Mouse (Mus musculus): ENCODE data around the gene Preb. TPM values are rescaled to one million over a fixed set of nuclear protein-coding genes. Genes with fewer than 3 reads are reported as not detected.

Preb gene
- total RNA-seq, 1 experiment = 94.2 TPM

- Histone ChIP-seq H3K36me3 (ENCODE audit: control insufficient read depth, insufficient read depth, low read length, poor library complexity, severe bottlenecking) (no peaks in the 10 kb centered on the region), H3K9me3 (ENCODE audit: control insufficient read depth, insufficient read depth, low read depth, low read length) (no peaks in the 10 kb centered on the region), H3K9ac (ENCODE audit: insufficient read depth, low read depth, low read length, poor library complexity, severe bottlenecking) (no peak within 1 kb of the TSS), H3K27ac (ENCODE audit: insufficient read depth, low read depth, low read length, poor library complexity, severe bottlenecking) (no peak within 1 kb of the TSS), H3K4me1 (ENCODE audit: control insufficient read depth in 2 of 2, insufficient read depth in 2 of 2, low read length in 2 of 2, poor library complexity in 1 of 2) (no peaks in the 10 kb centered on the region), H3K4me3 (ENCODE audit: insufficient read depth in 1 of 2, low read depth in 1 of 2, low read length in 2 of 2, poor library complexity in 1 of 2, severe bottlenecking in 1 of 2) (no peak within 1 kb of the TSS)
- TF ChIP-seq ZNF384 (IDR thresholded peaks at IDR 0.05; ENCODE audit: low read depth, low read length) (no peak), MAFK (IDR thresholded peaks at IDR 0.05; ENCODE audit: insufficient read depth, low read depth, low read length) (no peak), HCFC1 (IDR thresholded peaks at IDR 0.05; ENCODE audit: borderline replicate concordance, insufficient read depth, low read length) (no peak), CHD2 (IDR thresholded peaks at IDR 0.05; ENCODE audit: low read depth, low read length) (no peak), ZC3H11A (IDR thresholded peaks at IDR 0.05; ENCODE audit: borderline replicate concordance, low read depth, low read length) (no peak)
- in situ Hi-C loops (cut with MboI; ENCODE audit: low sequenced_read_pairs in 2 of 2, unreplicated experiment in 2 of 2) = no loop called here
- no peak for DNase-seq (ENCODE audit: low read depth, low spot score)
These were observed 8.3 kb upstream of the Preb start, which contains the start of gene Tcf23 for GRCm38 (mm10) chr5:30968416-30968815. Gene Tcf23, plus strand, starts transcription at chr5:30968662.

DNA sequence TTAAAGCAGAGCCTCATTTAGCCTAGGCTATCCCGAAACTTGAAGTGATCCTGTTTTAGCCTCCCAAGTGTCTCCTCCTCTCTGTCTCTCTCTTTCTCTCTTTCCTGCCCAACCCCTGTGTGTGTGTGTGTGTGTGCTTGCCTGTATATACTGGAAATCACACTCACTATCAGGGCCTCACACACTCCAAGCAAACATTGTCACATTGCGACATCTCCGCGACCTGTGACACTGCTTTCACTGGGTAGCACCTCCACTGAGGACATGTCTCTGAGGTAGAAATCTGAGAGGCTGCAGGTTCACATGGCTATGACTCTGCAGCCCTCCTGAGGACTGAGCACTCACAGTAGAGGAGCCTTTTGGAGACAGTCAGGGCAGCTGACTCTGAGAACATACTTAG, 6.0 kb upstream of the Preb start:
- H3K9ac ChIP-seq (ENCODE audit: insufficient read depth, low read depth, low read length, poor library complexity, severe bottlenecking) = no peak overlapping the region
- no peaks in the 10 kb centered on the region for H3K4me1 ChIP-seq (ENCODE audit: control insufficient read depth in 2 of 2, insufficient read depth in 2 of 2, low read length in 2 of 2, poor library complexity in 1 of 2)
- TF ChIP-seq HCFC1 (IDR thresholded peaks at IDR 0.05; ENCODE audit: borderline replicate concordance, insufficient read depth, low read length) = no peak
- TF ChIP-seq ZC3H11A (IDR thresholded peaks at IDR 0.05; ENCODE audit: borderline replicate concordance, low read depth, low read length) = no peak
- no peak for TF ChIP-seq CHD2 (IDR thresholded peaks at IDR 0.05; ENCODE audit: low read depth, low read length)
- no peak for TF ChIP-seq ZNF384 (IDR thresholded peaks at IDR 0.05; ENCODE audit: low read depth, low read length)
- TF ChIP-seq MAFK (IDR thresholded peaks at IDR 0.05; ENCODE audit: insufficient read depth, low read depth, low read length) = no peak
- H3K27ac ChIP-seq (ENCODE audit: insufficient read depth, low read depth, low read length, poor library complexity, severe bottlenecking) = no peak overlapping the region
- H3K9me3 ChIP-seq (ENCODE audit: control insufficient read depth, insufficient read depth, low read depth, low read length) = no peaks in the 10 kb centered on the region
- no peaks in the 10 kb centered on the region for H3K36me3 ChIP-seq (ENCODE audit: control insufficient read depth, insufficient read depth, low read length, poor library complexity, severe bottlenecking)
- no peak for DNase-seq (ENCODE audit: low read depth, low spot score)
- H3K4me3 ChIP-seq (ENCODE audit: insufficient read depth in 1 of 2, low read depth in 1 of 2, low read length in 2 of 2, poor library complexity in 1 of 2, severe bottlenecking in 1 of 2) = no peak overlapping the region
- in situ Hi-C loops (cut with MboI; ENCODE audit: low sequenced_read_pairs in 2 of 2, unreplicated experiment in 2 of 2) = no loop called here

GRCm38 (mm10) chr5:30963916-30964315, 3.8 kb upstream of the Preb start:
- no peak for DNase-seq (ENCODE audit: low read depth, low spot score)
- H3K9me3 ChIP-seq (ENCODE audit: control insufficient read depth, insufficient read depth, low read depth, low read length) = no peaks in the 10 kb centered on the region
- in situ Hi-C loops (cut with MboI; ENCODE audit: low sequenced_read_pairs in 2 of 2, unreplicated experiment in 2 of 2) = no loop called here
- no peaks in the 10 kb centered on the region for H3K4me1 ChIP-seq (ENCODE audit: control insufficient read depth in 2 of 2, insufficient read depth in 2 of 2, low read length in 2 of 2, poor library complexity in 1 of 2)
- TF ChIP-seq MAFK (IDR thresholded peaks at IDR 0.05; ENCODE audit: insufficient read depth, low read depth, low read length) = no peak
- TF ChIP-seq ZNF384 (IDR thresholded peaks at IDR 0.05; ENCODE audit: low read depth, low read length) = no peak
- no peak for TF ChIP-seq ZC3H11A (IDR thresholded peaks at IDR 0.05; ENCODE audit: borderline replicate concordance, low read depth, low read length)
- H3K27ac ChIP-seq (ENCODE audit: insufficient read depth, low read depth, low read length, poor library complexity, severe bottlenecking) = no peak overlapping the region
- H3K9ac ChIP-seq (ENCODE audit: insufficient read depth, low read depth, low read length, poor library complexity, severe bottlenecking) = no peak overlapping the region
- H3K4me3 ChIP-seq (ENCODE audit: insufficient read depth in 1 of 2, low read depth in 1 of 2, low read length in 2 of 2, poor library complexity in 1 of 2, severe bottlenecking in 1 of 2) = no peak overlapping the region
- H3K36me3 ChIP-seq (ENCODE audit: control insufficient read depth, insufficient read depth, low read length, poor library complexity, severe bottlenecking) = 0 out of 2 replicates have a peak, but pooled peaks cover under 1% of the 10 kb centered on the region

GRCm38 (mm10) chr5:30961545-30962505, 1.7 kb upstream of the Preb start:
- no peak overlapping the region for H3K27ac ChIP-seq (ENCODE audit: insufficient read depth, low read depth, low read length, poor library complexity, severe bottlenecking)
- in situ Hi-C loops (cut with MboI; ENCODE audit: low sequenced_read_pairs in 2 of 2, unreplicated experiment in 2 of 2) = no loop called here
- TF ChIP-seq HCFC1 (IDR thresholded peaks at IDR 0.05; ENCODE audit: borderline replicate concordance, insufficient read depth, low read length) = no peak
- TF ChIP-seq ZNF384 (IDR thresholded peaks at IDR 0.05; ENCODE audit: low read depth, low read length) = no peak
- TF ChIP-seq ZC3H11A (IDR thresholded peaks at IDR 0.05; ENCODE audit: borderline replicate concordance, low read depth, low read length) = no peak
- no peak overlapping the region for H3K9ac ChIP-seq (ENCODE audit: insufficient read depth, low read depth, low read length, poor library complexity, severe bottlenecking)
- H3K4me3 ChIP-seq (ENCODE audit: insufficient read depth in 1 of 2, low read depth in 1 of 2, low read length in 2 of 2, poor library complexity in 1 of 2, severe bottlenecking in 1 of 2) = no peak overlapping the region
- no peaks in the 10 kb centered on the region for H3K9me3 ChIP-seq (ENCODE audit: control insufficient read depth, insufficient read depth, low read depth, low read length)
- H3K4me1 ChIP-seq (ENCODE audit: control insufficient read depth in 2 of 2, insufficient read depth in 2 of 2, low read length in 2 of 2, poor library complexity in 1 of 2) = no peaks in the 10 kb centered on the region
- peaks cover 10% of the 10 kb centered on the region for H3K36me3 ChIP-seq (ENCODE audit: control insufficient read depth, insufficient read depth, low read length, poor library complexity, severe bottlenecking)
- no peak for DNase-seq (ENCODE audit: low read depth, low spot score)

Measured in ES-E14 (cell line).